33 mouse cellular contexts compared by ENCODE assay signal in genomic region chr13:73712228-73712627, GRCm38 (mm10). TPM values are rescaled to one million over a fixed set of nuclear protein-coding genes. Genes with fewer than 3 reads are reported as not detected.
DNase-seq lines count a peak whose midpoint lies in the region; ATAC-seq and TF ChIP-seq lines count a peak whose summit lies in the region.
"Had no signal": no experiment of that assay in that cellular context is flagged by ENCODE, and none has a peak within 500 bp of the region (broad histone marks: within the 10 kb centered on the region; RNA-seq: fewer than 3 reads in every experiment).

No protein-coding gene starts in this region.

- peak; percentile 5 for DNase-seq in kidney, adult 18-20 months
- DNase-seq in kidney, postnatal 4 days = no peak
- no peak for DNase-seq in stomach, postnatal 0 days (ENCODE audit: low spot score)
- DNase-seq in layer of hippocampus, postnatal 25 days (ENCODE audit: extremely low spot score in 1 of 2, low spot score in 1 of 2) = no peak
- DNase-seq: adrenal gland, postnatal 10 days; cerebellum, adult 8-10 months; cerebellum, postnatal 25 days; heart, adult 2 months; heart, postnatal 4 days; kidney, adult 8-10 months; layer of hippocampus, adult 9-11 months; lung, embryonic 14.5 days; lung, postnatal 14 days; right cerebral cortex, postnatal 4 days; thymus, postnatal 25 days had no signal

- no peak overlapping the region for H3K4me2 ChIP-seq in stomach, embryonic 16.5 days (ENCODE audit: low read depth, low read length)
- no peak overlapping the region for H3K4me2 ChIP-seq in stomach, postnatal 0 days (replicated peaks; ENCODE audit: low read depth)
- H3K4me2 ChIP-seq in intestine, embryonic 16.5 days (ENCODE audit: low read depth, low read length) = no peak overlapping the region
- no peak overlapping the region for H3K4me2 ChIP-seq in midbrain, embryonic 15.5 days
- H3K4me2 ChIP-seq: forebrain, embryonic 15.5 days; heart, embryonic 12.5 days; hindbrain, embryonic 13.5 days; lung, embryonic 14.5 days; neural tube, embryonic 12.5 days had no signal

- H3K9ac ChIP-seq in stomach, embryonic 16.5 days (ENCODE audit: low read length) = no peak overlapping the region
- H3K9ac ChIP-seq in stomach, postnatal 0 days (ENCODE audit: low read length) = no peak overlapping the region
- no peak overlapping the region for H3K9ac ChIP-seq in intestine, embryonic 16.5 days (ENCODE audit: low read depth, low read length)
- H3K9ac ChIP-seq in midbrain, embryonic 15.5 days = no peak overlapping the region
- H3K9ac ChIP-seq: forebrain, embryonic 15.5 days; heart, embryonic 12.5 days; hindbrain, embryonic 13.5 days; lung, embryonic 14.5 days; neural tube, embryonic 12.5 days had no signal

- no peaks in the 10 kb centered on the region for H3K9me3 ChIP-seq in stomach, embryonic 16.5 days (replicated peaks; ENCODE audit: control insufficient read depth, low read length)
- no peaks in the 10 kb centered on the region for H3K9me3 ChIP-seq in stomach, postnatal 0 days (ENCODE audit: control insufficient read depth, low read length)
- H3K9me3 ChIP-seq in intestine, embryonic 16.5 days (ENCODE audit: control insufficient read depth, low read length) = no peaks in the 10 kb centered on the region
- no peaks in the 10 kb centered on the region for H3K9me3 ChIP-seq in midbrain, embryonic 15.5 days
- H3K9me3 ChIP-seq: forebrain, embryonic 10.5 days; forebrain, embryonic 15.5 days; heart, embryonic 12.5 days; hindbrain, embryonic 13.5 days; neural tube, embryonic 12.5 days had no signal

- H3K36me3 ChIP-seq in stomach, embryonic 16.5 days (ENCODE audit: control insufficient read depth, insufficient read depth, low read length) = no peaks in the 10 kb centered on the region
- no peaks in the 10 kb centered on the region for H3K36me3 ChIP-seq in stomach, postnatal 0 days (ENCODE audit: control insufficient read depth, insufficient read depth, low read length)
- H3K36me3 ChIP-seq in intestine, embryonic 16.5 days (ENCODE audit: control insufficient read depth, insufficient read depth, low read length) = no peaks in the 10 kb centered on the region
- no peaks in the 10 kb centered on the region for H3K36me3 ChIP-seq in midbrain, embryonic 15.5 days (replicated peaks)
- H3K36me3 ChIP-seq: forebrain, embryonic 10.5 days; forebrain, embryonic 15.5 days; heart, embryonic 12.5 days; hindbrain, embryonic 13.5 days; neural tube, embryonic 12.5 days had no signal

- H3K27me3 ChIP-seq in stomach, embryonic 16.5 days (ENCODE audit: control insufficient read depth, insufficient read depth, low read length) = no peaks in the 10 kb centered on the region
- no peaks in the 10 kb centered on the region for H3K27me3 ChIP-seq in stomach, postnatal 0 days (ENCODE audit: control insufficient read depth, insufficient read depth, low read length)
- H3K27me3 ChIP-seq in intestine, embryonic 16.5 days (replicated peaks; ENCODE audit: control insufficient read depth, insufficient read depth, low read length) = no peaks in the 10 kb centered on the region
- H3K27me3 ChIP-seq in midbrain, embryonic 15.5 days (replicated peaks) = no peaks in the 10 kb centered on the region
- H3K27me3 ChIP-seq: forebrain, embryonic 15.5 days; hindbrain, embryonic 13.5 days; neural tube, embryonic 12.5 days had no signal

- TF ChIP-seq EP300 in stomach, postnatal 0 days (optimal IDR thresholded peaks at IDR 0.05) = no peak

- no peak overlapping the region for H3K27ac ChIP-seq in stomach, embryonic 16.5 days (ENCODE audit: low read length)
- H3K27ac ChIP-seq in stomach, postnatal 0 days (replicated peaks) = no peak overlapping the region
- peak overlapping the region; percentile 31; the same call in 1 of the 2 replicates for H3K27ac ChIP-seq in intestine, embryonic 16.5 days (ENCODE audit: low read length)
- no peak overlapping the region for H3K27ac ChIP-seq in midbrain, embryonic 15.5 days
- H3K27ac ChIP-seq: forebrain, embryonic 10.5 days; forebrain, embryonic 15.5 days; heart, adult 2 months; hindbrain, embryonic 13.5 days; kidney, postnatal 0 days; neural tube, embryonic 12.5 days had no signal

- no peak overlapping the region for H3K4me3 ChIP-seq in stomach, embryonic 16.5 days (replicated peaks; ENCODE audit: low read length)
- H3K4me3 ChIP-seq in stomach, postnatal 0 days (ENCODE audit: low read depth, low read length) = no peak overlapping the region
- H3K4me3 ChIP-seq in intestine, embryonic 16.5 days (ENCODE audit: low read length) = no peak overlapping the region
- no peak overlapping the region for H3K4me3 ChIP-seq in midbrain, embryonic 15.5 days
- H3K4me3 ChIP-seq: forebrain, embryonic 10.5 days; forebrain, embryonic 15.5 days; heart, adult 2 months; heart, embryonic 12.5 days; hindbrain, embryonic 13.5 days; neural tube, embryonic 12.5 days had no signal

- WGBS in stomach, embryonic 16.5 days = 79% methylated on average over 3 of the region's 3 CpGs
- 69% methylated on average over 3 of the region's 3 CpGs for WGBS in stomach, postnatal 0 days
- 73% methylated on average over 3 of the region's 3 CpGs for WGBS in intestine, embryonic 16.5 days
- WGBS in midbrain, embryonic 15.5 days = 70% methylated on average over 3 of the region's 3 CpGs

- TF ChIP-seq CTCF in stomach, postnatal 0 days (IDR thresholded peaks at IDR 0.05; ENCODE audit: low read depth) = no peak

- no peaks in the 10 kb centered on the region for H3K4me1 ChIP-seq in stomach, embryonic 16.5 days (ENCODE audit: control insufficient read depth, insufficient read depth, low read length)
- H3K4me1 ChIP-seq in stomach, postnatal 0 days (replicated peaks; ENCODE audit: control insufficient read depth, insufficient read depth) = no peaks in the 10 kb centered on the region
- H3K4me1 ChIP-seq in intestine, embryonic 16.5 days (ENCODE audit: control insufficient read depth, insufficient read depth, low read length) = no peaks in the 10 kb centered on the region; the same call in 1 of the 2 replicates
- H3K4me1 ChIP-seq in midbrain, embryonic 15.5 days = no peaks in the 10 kb centered on the region
- H3K4me1 ChIP-seq: forebrain, embryonic 10.5 days; forebrain, embryonic 15.5 days; heart, embryonic 12.5 days; hindbrain, embryonic 13.5 days; neural tube, embryonic 12.5 days had no signal

- 0 out of 2 replicates have a peak, but pooled peaks have one; percentile 12 for ATAC-seq in stomach, embryonic 16.5 days (ENCODE audit: insufficient read depth, low FRiP score)
- no peak for ATAC-seq in stomach, postnatal 0 days (ENCODE audit: low FRiP score, low TSS enrichment)
- ATAC-seq in intestine, embryonic 16.5 days = peak; percentile 64
- ATAC-seq in midbrain, embryonic 15.5 days (replicated peaks) = no peak
- ATAC-seq: forebrain, embryonic 15.5 days; midbrain, embryonic 16.5 days had no signal

RNA-seq across cellular contexts. Expression of gene Slc6a19, which starts 7.6 kb away (rescaled TPM):
- polyA plus RNA-seq in stomach, embryonic 16.5 days (2015; fragmentation: Nextera tagmentation; extraction: Ambion mirVana) = 3.3 and 3.4 TPM in 2 replicates
- polyA plus RNA-seq in stomach, postnatal 0 days (2015; fragmentation: Nextera tagmentation; extraction: Ambion mirVana) = 8.8 and 9.2 TPM in 2 replicates
- 24.9 and 40.5 TPM in 2 replicates for polyA plus RNA-seq in intestine, embryonic 16.5 days (2015; fragmentation: Nextera tagmentation; extraction: Ambion mirVana)
- polyA plus RNA-seq in midbrain, embryonic 15.5 days (2015; fragmentation: Nextera tagmentation; extraction: Ambion mirVana) = 0.23 and 0.32 TPM in 2 replicates
- under 1 TPM; 0.09 to 0.37 TPM for total RNA-seq in layer of hippocampus, postnatal 25 days (2021)
- total RNA-seq: gastrocnemius, adult 8-10 months; heart, adult 2 months; heart, postnatal 4 days; left cerebral cortex, adult 18-20 months had no signal
- polyA plus RNA-seq: heart, embryonic 12.5 days; heart, postnatal 0 days; limb, embryonic 11.5 days had no signal

RNA-seq across cellular contexts. Expression of gene Slc12a7, which starts 20.7 kb away (rescaled TPM):
- polyA plus RNA-seq in stomach, embryonic 16.5 days (2015; fragmentation: Nextera tagmentation; extraction: Ambion mirVana) = 22.8 and 26.1 TPM in 2 replicates
- 17.9 and 19.0 TPM in 2 replicates for polyA plus RNA-seq in stomach, postnatal 0 days (2015; fragmentation: Nextera tagmentation; extraction: Ambion mirVana)
- 28.7 and 31.7 TPM in 2 replicates for polyA plus RNA-seq in intestine, embryonic 16.5 days (2015; fragmentation: Nextera tagmentation; extraction: Ambion mirVana)
- polyA plus RNA-seq in midbrain, embryonic 15.5 days (2015; fragmentation: Nextera tagmentation; extraction: Ambion mirVana) = 9.5 and 9.8 TPM in 2 replicates
- total RNA-seq in layer of hippocampus, postnatal 25 days (2021) = 1 to 10 TPM; 4.5 to 5.0 TPM

RNA-seq across cellular contexts. Expression of gene Slc6a18, which starts 34.4 kb away (rescaled TPM):
- polyA plus RNA-seq in stomach, embryonic 16.5 days (2015; fragmentation: Nextera tagmentation; extraction: Ambion mirVana) = not detected in 2 replicates
- not detected in 2 replicates for polyA plus RNA-seq in stomach, postnatal 0 days (2015; fragmentation: Nextera tagmentation; extraction: Ambion mirVana)
- not detected in 2 replicates for polyA plus RNA-seq in intestine, embryonic 16.5 days (2015; fragmentation: Nextera tagmentation; extraction: Ambion mirVana)
- not detected in 2 replicates for polyA plus RNA-seq in midbrain, embryonic 15.5 days (2015; fragmentation: Nextera tagmentation; extraction: Ambion mirVana)
- total RNA-seq in layer of hippocampus, postnatal 25 days (2021) = not detected
- total RNA-seq: adrenal gland, postnatal 10 days; heart, adult 2 months; heart, postnatal 4 days; left cerebral cortex, adult 18-20 months; left cerebral cortex, postnatal 14 days; liver, adult 2 months had no signal
- polyA plus RNA-seq: embryonic facial prominence, embryonic 11.5 days; forebrain, embryonic 10.5 days; forebrain, embryonic 15.5 days; frontal cortex, adult 2 months; heart, adult 2 months; heart, embryonic 12.5 days; heart, postnatal 0 days; hindbrain, embryonic 13.5 days; limb, embryonic 11.5 days; liver, adult 2 months; lung, embryonic 14.5 days; midbrain, embryonic 16.5 days; neural tube, embryonic 12.5 days had no signal

Comparison
In these comparisons a context has a peak if more than half of its experiments do, and no peak if none do; other contexts are left out.
1. ATAC-seq: peak in stomach, embryonic 16.5 days (single experiment) and intestine, embryonic 16.5 days (single experiment); none in stomach, postnatal 0 days (single experiment) and midbrain, embryonic 15.5 days (single experiment).